Mouse (Mus musculus) lung, postnatal 0 days (tissue): ENCODE measurements around the gene Thbs2. TPM values are rescaled to one million over a fixed set of nuclear protein-coding genes. Genes with fewer than 3 reads are reported as not detected.

Source experiments
- ATAC-seq: fragments of 200-750 bp; cut with Nextera tagmentation; 2 replicates; pipeline ENCODE4 v1.8.0; 2017; ENCODE audit warnings: moderate library complexity
- DNase-seq: peaks from one replicate; pipeline ENCODE4 v3.0.0-alpha.2; 2016; ENCODE audit warnings: low spot score
- H3K27ac ChIP-seq: fragments of 300-500 bp; sonication (generic); 2 replicates; pipeline ENCODE4 v1.5.1; 2014; ENCODE audit warnings: antibody characterized with exemption, mild to moderate bottlenecking, low read length, mixed read lengths
- H3K27me3 ChIP-seq: fragments of 300-500 bp; sonication (generic); replicated peaks from 2 replicates; pipeline ENCODE4 v1.6.1; 2014; ENCODE audit warnings: low read length, mixed read lengths; ENCODE audit not compliant: insufficient read depth
- H3K36me3 ChIP-seq: fragments of 300-500 bp; sonication (generic); 2 replicates; pipeline ENCODE4 v1.6.1; 2014; ENCODE audit warnings: low read length, mixed read lengths; ENCODE audit not compliant: insufficient read depth
- H3K4me1 ChIP-seq: fragments of 300-500 bp; sonication (generic); 2 replicates; pipeline ENCODE4 v1.6.1; 2014; ENCODE audit warnings: antibody characterized with exemption, low read depth, low read length, mixed read lengths; ENCODE audit not compliant: insufficient read depth
- H3K4me2 ChIP-seq: fragments of 300-500 bp; sonication (generic); replicated peaks from 2 replicates; pipeline ENCODE4 v1.6.1; 2014; ENCODE audit warnings: low read depth, mild to moderate bottlenecking, low read length, moderate library complexity, mixed read lengths
- H3K4me3 ChIP-seq: fragments of 300-500 bp; sonication (generic); 2 replicates; pipeline ENCODE4 v1.5.1; 2014; ENCODE audit warnings: low read depth, low read length
- H3K9ac ChIP-seq: fragments of 300-500 bp; sonication (generic); replicated peaks from 2 replicates; pipeline ENCODE4 v1.6.1; 2014; ENCODE audit warnings: low read depth, mild to moderate bottlenecking
- H3K9me3 ChIP-seq: fragments of 300-500 bp; sonication (generic); 2 replicates; pipeline ENCODE4 v1.6.1; 2016; ENCODE audit warnings: low read length, mixed read lengths
- CTCF ChIP-seq: IDR thresholded peaks from 2 replicates; pipeline ENCODE4 v1.5.1; 2016; ENCODE audit warnings: antibody characterized with exemption, mild to moderate bottlenecking
- EP300 ChIP-seq: IDR thresholded peaks from 2 replicates; pipeline ENCODE4 v1.6.1; 2016; ENCODE audit warnings: antibody characterized with exemption, mild to moderate bottlenecking, control low read depth
- WGBS: fragments of 180-500 bp; shearing (Covaris S2); extraction: QIAGEN DNeasy Blood & Tissue Kit; methylation state at CpG from one replicate; pipeline ENCODE4 v1.1.7; 2014; 5-methylcytosine and 5-hydroxymethylcytosine counted together
- polyA plus RNA-seq: library from polyadenylated mRNA; unstranded; fragments of >200 nt; fragmentation: Nextera tagmentation; extraction: Ambion mirVana; gene quantifications from 2 replicates; pipeline ENCODE4 v1.2.1, GENCODE M21; 2015

Thbs2 gene
- polyA plus RNA-seq, 1 experiment from 2014 or later, result 5.4 TPM

GRCm38 (mm10) chr17:14620037-14620436 lies 74.0 kb downstream of the Thbs2 start:
- H3K4me3 ChIP-seq, result no peak overlapping the region
- H3K9me3 ChIP-seq, result no peaks in the 10 kb centered on the region
- H3K9ac ChIP-seq, result no peak overlapping the region
- H3K4me2 ChIP-seq, result no peak overlapping the region
- no peak for DNase-seq
- H3K4me1 ChIP-seq, result no peaks in the 10 kb centered on the region
- H3K27me3 ChIP-seq, result no peaks in the 10 kb centered on the region
- no peak overlapping the region for H3K27ac ChIP-seq
- ATAC-seq, result no peak
- 76% methylated on average over 3 of the region's 3 CpGs for WGBS
- TF ChIP-seq CTCF (no peak), EP300 (no peak)
- H3K36me3 ChIP-seq, result no peaks in the 10 kb centered on the region

- Histone ChIP-seq H3K4me2 (no peak overlapping the region), H3K36me3 (no peaks in the 10 kb centered on the region), H3K9ac (no peak overlapping the region), H3K27me3 (no peaks in the 10 kb centered on the region), H3K4me1 (no peaks in the 10 kb centered on the region), H3K4me3 (no peak overlapping the region), H3K27ac (no peak overlapping the region), H3K9me3 (no peaks in the 10 kb centered on the region)
- 66% methylated on average over 4 of the region's 4 CpGs for WGBS
- TF ChIP-seq EP300, result no peak
- TF ChIP-seq CTCF, result no peak
- DNase-seq (no peak), ATAC-seq (no peak)
These were observed 75.0 kb downstream of the Thbs2 start for GRCm38 (mm10) chr17:14619038-14619437.

Other genes starting within 250 kb of the Thbs2 start
- 16.7 and 18.5 TPM in 2 replicates for gene Wdr27, start 248.9 kb upstream of the Thbs2 start, polyA plus RNA-seq
- 44.0 and 45.4 TPM in 2 replicates for gene 1600012H06Rik, start 248.9 kb upstream of the Thbs2 start, polyA plus RNA-seq